Mouse (Mus musculus) bone marrow macrophage, adult 2 months (primary cell): Measurements from ENCODE around the gene Pcx.

Experiments
- CTCF ChIP-seq: IDR thresholded peaks from 2 replicates; pipeline ENCODE4 v1.5.1; 2012; ENCODE audit warnings: low read depth, mild to moderate bottlenecking, low read length, moderate library complexity
- POLR2A ChIP-seq: IDR thresholded peaks from 2 replicates; pipeline ENCODE4 v1.6.1; 2012; ENCODE audit warnings: mild to moderate bottlenecking, low read depth, low read length, borderline replicate concordance

DNA sequence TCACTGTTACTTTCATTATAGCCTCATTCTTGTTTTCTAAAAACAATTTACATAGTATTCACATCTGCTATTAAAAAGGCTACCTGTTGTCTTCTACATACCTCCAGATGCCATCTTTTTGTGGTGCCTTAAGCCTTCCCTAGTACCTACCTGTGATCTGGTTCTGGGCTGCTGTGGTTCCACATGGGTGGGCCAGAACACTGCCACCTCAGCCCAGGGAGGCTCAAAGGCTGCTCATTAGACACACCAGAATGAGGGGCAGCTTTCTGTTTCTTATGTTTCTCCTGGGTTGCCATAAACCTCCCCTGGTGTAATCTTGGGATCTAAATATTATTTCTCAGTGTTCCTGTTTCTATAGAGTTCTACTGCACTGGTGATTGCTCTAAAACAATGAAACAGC is 31.8 kb downstream of the Pcx start:
- TF ChIP-seq POLR2A = no peak
- no peak for TF ChIP-seq CTCF
